Mouse (Mus musculus) liver, adult 2 months (tissue): ENCODE data around the gene Adap1.

ENCODE experiments used
- CTCF ChIP-seq: fragments of 200-500 bp; IDR thresholded peaks from 2 replicates; pipeline ENCODE4 v1.5.1; 2011; ENCODE audit warnings: low read depth, low read length, control low read depth
- POLR2A ChIP-seq: fragments of 200-500 bp; IDR thresholded peaks from 2 replicates; pipeline ENCODE4 v1.6.1; 2011; ENCODE audit warnings: low read length, control low read depth; ENCODE audit not compliant: insufficient read depth; ENCODE audit errors: extremely low read depth

DNA sequence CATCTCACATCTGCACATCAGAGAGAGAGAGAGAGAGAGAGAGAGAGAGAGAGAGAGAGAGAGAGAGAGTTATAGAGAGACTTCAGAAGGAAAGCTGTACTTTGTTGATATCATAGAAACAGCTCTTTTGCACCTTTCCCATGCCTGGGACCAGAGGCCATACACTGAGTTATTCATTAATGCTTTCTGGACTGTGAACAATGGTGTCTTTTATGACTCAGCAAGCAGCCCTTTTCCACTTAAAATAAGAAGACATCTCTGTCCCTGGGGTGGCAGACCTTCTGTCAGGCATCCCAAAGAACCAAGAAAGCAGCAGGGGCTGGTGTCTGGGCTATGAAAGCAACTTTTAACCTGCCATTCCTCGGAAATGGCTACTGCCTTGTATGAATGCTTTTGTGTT lies 21.8 kb upstream of the Adap1 start:
- TF ChIP-seq CTCF (no peak), POLR2A (no peak)
